Mouse (Mus musculus) liver (tissue): Measurements from ENCODE around the gene 4921504E06Rik.

Experiments
- DNase-seq: peaks from one replicate; pipeline ENCODE4 v3.0.0-alpha.2; 2020; ENCODE audit warnings: mixed read lengths

The 4921504E06Rik gene

GRCm38 (mm10) chr2:19416066-19416465 is 137.6 kb downstream of the 4921504E06Rik start:
- no peak for DNase-seq

GRCm38 (mm10) chr2:19415063-19415521 is 138.6 kb downstream of the 4921504E06Rik start:
- no peak for DNase-seq

- peak; percentile 68 for DNase-seq
Measured at GRCm38 (mm10) chr2:19414222-19414965, 139.3 kb downstream of the 4921504E06Rik start.
